Mouse (Mus musculus) embryonic facial prominence, embryonic 11.5 days (tissue): ENCODE measurements around the gene Rpl24. TPM values are rescaled to one million over a fixed set of nuclear protein-coding genes. Genes with fewer than 3 reads are reported as not detected.
A peak's percentile ranks its signal among the peaks of the same experiment; 100 is the strongest.

Experiments
- ATAC-seq: fragments of 200-750 bp; cut with Nextera tagmentation; replicated peaks from 2 replicates; pipeline ENCODE4 v1.8.0; 2017; ENCODE audit warnings: low read depth; ENCODE audit not compliant: insufficient number of reproducible peaks, low FRiP score, low TSS enrichment
- DNase-seq: peaks from one replicate; pipeline ENCODE4 v3.0.0-alpha.2; 2015; ENCODE audit warnings: low spot score
- H3K27ac ChIP-seq: fragments of 300-500 bp; sonication (generic); replicated peaks from 2 replicates; pipeline ENCODE4 v1.5.1; 2014; ENCODE audit warnings: mild to moderate bottlenecking, low read depth, low read length, control low read depth
- H3K27me3 ChIP-seq: fragments of 300-500 bp; sonication (generic); 2 replicates; pipeline ENCODE4 v1.6.1; 2014; ENCODE audit warnings: mild to moderate bottlenecking, low read length, moderate library complexity, mixed read lengths; ENCODE audit not compliant: control insufficient read depth, insufficient read depth
- H3K36me3 ChIP-seq: fragments of 300-500 bp; sonication (generic); replicated peaks from 2 replicates; pipeline ENCODE4 v1.6.1; 2014; ENCODE audit warnings: low read depth, mild to moderate bottlenecking, low read length, moderate library complexity, mixed read lengths; ENCODE audit not compliant: control insufficient read depth, insufficient read depth
- H3K4me1 ChIP-seq: fragments of 300-500 bp; sonication (generic); 2 replicates; pipeline ENCODE4 v1.6.1; 2014; ENCODE audit warnings: low read length, mixed read lengths; ENCODE audit not compliant: control insufficient read depth, insufficient read depth
- H3K4me2 ChIP-seq: fragments of 300-500 bp; sonication (generic); 2 replicates; pipeline ENCODE4 v1.6.1; 2014; ENCODE audit warnings: low read depth, mild to moderate bottlenecking, control low read depth, low read length, moderate library complexity
- H3K4me3 ChIP-seq: fragments of 300-500 bp; sonication (generic); 2 replicates; pipeline ENCODE4 v1.5.1; 2014; ENCODE audit warnings: low read depth, low read length, control low read depth
- H3K9ac ChIP-seq: fragments of 300-500 bp; sonication (generic); replicated peaks from 2 replicates; pipeline ENCODE4 v1.6.1; 2014; ENCODE audit warnings: mild to moderate bottlenecking, control low read depth, low read length
- H3K9me3 ChIP-seq: fragments of 300-500 bp; sonication (generic); replicated peaks from 2 replicates; pipeline ENCODE4 v1.6.1; 2016; ENCODE audit warnings: mild to moderate bottlenecking, low read length, inconsistent platforms, mixed read lengths; ENCODE audit not compliant: control insufficient read depth
- WGBS: fragments of 180-500 bp; shearing (Covaris S2); extraction: QIAGEN DNeasy Blood & Tissue Kit; methylation state at CpG from one replicate; pipeline ENCODE4 v1.1.7; 2014; 5-methylcytosine and 5-hydroxymethylcytosine counted together
- polyA plus RNA-seq: library from polyadenylated mRNA; unstranded; fragments of >200 nt; fragmentation: Nextera tagmentation; extraction: Ambion mirVana; gene quantifications from 2 replicates; pipeline ENCODE4 v1.2.1, GENCODE M21; 2014

Gene Rpl24
- polyA plus RNA-seq, 1 experiment from 2014 or later = 899 TPM

GRCm38 (mm10) chr16:55973431-55974255, 7.6 kb downstream of the Rpl24 start, which contains the start of gene Zbtb11:
Gene Zbtb11, plus strand, starts transcription at chr16:55973883.
- H3K9me3 ChIP-seq = no peaks in the 10 kb centered on the region
- H3K27ac ChIP-seq = peak within 1 kb of the TSS; percentile 82
- under 1% methylated on average over 83 of the region's 86 CpGs for WGBS
- no peaks in the 10 kb centered on the region for H3K27me3 ChIP-seq
- H3K4me2 ChIP-seq = peak within 1 kb of the TSS; percentile 54
- peak; percentile 98 for ATAC-seq
- DNase-seq = peak; percentile 99
- no peaks in the 10 kb centered on the region for H3K4me1 ChIP-seq
- peaks cover 6% of the 10 kb centered on the region for H3K36me3 ChIP-seq
- peak within 1 kb of the TSS; percentile 100 for H3K4me3 ChIP-seq
- H3K9ac ChIP-seq = peak within 1 kb of the TSS; percentile 86

DNA sequence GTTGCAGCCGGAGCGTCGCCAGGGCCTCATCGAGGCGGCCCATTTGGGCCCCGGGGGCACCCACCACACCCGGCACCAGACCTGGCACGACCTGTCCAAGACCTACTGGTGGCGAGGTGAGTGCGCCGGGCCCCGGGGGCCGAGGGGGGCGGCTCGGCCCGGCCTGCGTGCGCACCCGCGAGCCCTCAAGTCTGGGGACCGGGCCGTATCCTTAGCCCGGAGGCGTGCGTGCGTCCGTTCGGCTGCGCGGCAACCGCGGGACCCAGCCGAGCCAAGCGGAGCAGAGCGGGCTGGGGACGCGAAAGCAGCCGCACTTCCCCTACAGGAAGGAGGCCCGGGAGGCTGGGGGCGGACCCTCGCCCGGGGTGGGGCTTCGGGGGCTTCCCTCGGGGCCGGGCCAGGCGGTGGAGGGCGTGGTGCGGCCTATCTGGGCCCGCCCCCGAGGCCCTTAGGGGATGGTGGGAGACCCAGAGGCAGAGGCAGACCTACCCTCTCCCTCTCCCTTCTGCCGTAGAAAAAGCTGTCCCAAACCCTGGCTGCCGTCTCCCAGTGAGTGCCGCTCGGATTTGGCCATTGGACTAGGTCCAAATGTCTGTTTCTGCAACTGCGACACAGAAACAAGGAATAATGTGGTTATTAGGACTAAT, 8.3 kb downstream of the Rpl24 start:
- Histone ChIP-seq H3K27ac (peak overlapping the region; percentile 82), H3K9me3 (no peaks in the 10 kb centered on the region), H3K27me3 (no peaks in the 10 kb centered on the region), H3K9ac (peak overlapping the region; percentile 86), H3K4me3 (peak overlapping the region; percentile 100), H3K4me1 (no peaks in the 10 kb centered on the region), H3K36me3 (peaks cover 6% of the 10 kb centered on the region), H3K4me2 (peak overlapping the region; percentile 54)
- 0% methylated on average over 45 of the region's 55 CpGs for WGBS
- ATAC-seq (peak; percentile 82), DNase-seq (peak; percentile 90)

GRCm38 (mm10) chr16:55974903-55975285, 8.8 kb downstream of the Rpl24 start:
- Histone ChIP-seq H3K9me3 (no peaks in the 10 kb centered on the region), H3K9ac (peak overlapping the region; percentile 86), H3K36me3 (peaks cover 6% of the 10 kb centered on the region), H3K4me3 (peak overlapping the region; percentile 100), H3K27me3 (no peaks in the 10 kb centered on the region), H3K27ac (no peak overlapping the region), H3K4me1 (no peaks in the 10 kb centered on the region), H3K4me2 (peak overlapping the region; percentile 54)
- WGBS = 7% methylated on average over 14 of the region's 14 CpGs
- DNase-seq (peak; percentile 46), ATAC-seq (no peak)

- no peaks in the 10 kb centered on the region for H3K36me3 ChIP-seq
- no peaks in the 10 kb centered on the region for H3K27me3 ChIP-seq
- no peaks in the 10 kb centered on the region for H3K4me1 ChIP-seq
- 90% methylated on average over 3 of the region's 3 CpGs for WGBS
- ATAC-seq = no peak
- no peak overlapping the region for H3K27ac ChIP-seq
- no peak overlapping the region for H3K4me3 ChIP-seq
- no peak overlapping the region for H3K9ac ChIP-seq
- H3K9me3 ChIP-seq = no peaks in the 10 kb centered on the region
- DNase-seq = no peak
- H3K4me2 ChIP-seq = no peak overlapping the region
Observed at GRCm38 (mm10) chr16:55986001-55986400, 19.9 kb downstream of the Rpl24 start.

- Histone ChIP-seq H3K9ac (no peak overlapping the region), H3K4me1 (no peaks in the 10 kb centered on the region), H3K4me3 (no peak overlapping the region), H3K36me3 (no peaks in the 10 kb centered on the region), H3K4me2 (no peak overlapping the region), H3K27ac (no peak overlapping the region), H3K9me3 (no peaks in the 10 kb centered on the region), H3K27me3 (no peaks in the 10 kb centered on the region)
- DNase-seq = no peak
- 94% methylated on average over 4 of the region's 4 CpGs for WGBS
- ATAC-seq = no peak
Observed at GRCm38 (mm10) chr16:55990311-55990710, 24.2 kb downstream of the Rpl24 start.

DNA sequence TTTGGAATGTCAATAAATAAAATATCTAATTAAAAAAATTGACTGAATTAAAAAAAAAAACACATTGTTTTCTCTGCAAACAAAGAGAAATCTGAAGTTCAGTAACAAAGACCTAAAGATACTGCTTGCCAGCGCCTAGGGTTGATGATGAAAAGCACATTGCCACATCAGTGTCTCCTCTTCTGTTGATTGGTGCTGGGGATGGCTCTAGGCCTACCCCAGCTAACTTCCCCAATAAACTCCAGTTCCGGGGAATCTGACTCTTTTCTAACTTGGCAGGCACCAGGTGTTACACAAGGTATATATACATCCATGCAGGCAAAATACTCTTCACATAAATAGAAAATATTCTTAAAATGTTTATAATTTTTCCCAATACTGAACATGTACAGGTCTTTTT, 28.2 kb downstream of the Rpl24 start:
- Histone ChIP-seq H3K36me3 (no peaks in the 10 kb centered on the region), H3K9me3 (no peaks in the 10 kb centered on the region), H3K27ac (no peak overlapping the region), H3K4me1 (no peaks in the 10 kb centered on the region), H3K4me2 (no peak overlapping the region), H3K9ac (no peak overlapping the region), H3K27me3 (no peaks in the 10 kb centered on the region), H3K4me3 (no peak overlapping the region)
- 88% methylated on average over 2 of the region's 2 CpGs for WGBS
- no peak for ATAC-seq
- DNase-seq = no peak

DNA sequence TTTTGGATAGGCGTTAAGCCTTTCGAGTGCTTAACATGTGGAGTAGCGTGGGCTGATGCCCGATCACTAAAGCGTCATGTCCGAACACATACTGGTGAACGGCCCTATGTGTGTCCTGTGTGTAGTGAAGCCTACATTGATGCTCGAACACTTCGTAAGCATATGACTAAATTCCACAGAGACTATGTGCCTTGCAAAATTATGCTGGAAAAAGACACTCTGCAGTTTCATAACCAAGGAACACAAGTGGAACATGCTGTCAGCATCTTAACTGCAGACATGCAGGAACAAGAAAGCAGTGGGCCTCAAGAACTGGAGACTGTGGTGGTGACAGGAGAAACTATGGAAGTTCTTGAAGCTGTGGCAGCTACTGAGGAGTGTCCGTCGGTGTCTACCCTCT, 40.7 kb downstream of the Rpl24 start:
- Histone ChIP-seq H3K36me3 (peaks cover 2% of the 10 kb centered on the region; the same call in 1 of the 2 replicates), H3K4me3 (no peak overlapping the region), H3K4me1 (no peaks in the 10 kb centered on the region), H3K27ac (no peak overlapping the region), H3K9ac (no peak overlapping the region), H3K27me3 (no peaks in the 10 kb centered on the region), H3K4me2 (no peak overlapping the region), H3K9me3 (no peaks in the 10 kb centered on the region)
- DNase-seq (no peak), ATAC-seq (no peak)
- WGBS = 93% methylated on average over 11 of the region's 11 CpGs

DNA sequence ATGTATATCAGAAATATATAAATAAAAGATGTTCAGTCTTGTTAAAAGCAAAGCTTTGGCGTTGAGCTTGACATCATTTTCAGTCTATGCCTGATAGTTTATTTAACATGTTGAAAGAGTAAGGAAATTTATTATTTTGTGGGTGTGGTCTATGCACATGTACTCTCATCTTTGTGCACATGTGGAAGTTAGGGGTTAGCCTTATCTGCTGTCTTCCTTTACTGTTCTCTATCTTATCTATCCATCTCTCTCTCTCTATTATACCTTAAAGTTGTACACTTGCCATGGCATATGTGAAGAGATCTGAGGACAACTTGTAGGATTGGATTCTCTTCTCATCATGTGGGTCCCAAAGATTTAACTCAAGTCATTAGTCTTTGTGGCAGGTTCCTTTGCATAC, 42.8 kb downstream of the Rpl24 start:
- H3K4me2 ChIP-seq = no peak overlapping the region
- no peak overlapping the region for H3K4me3 ChIP-seq
- WGBS = 90% methylated on average over 1 of the region's 1 CpGs
- no peak overlapping the region for H3K27ac ChIP-seq
- ATAC-seq (no peak), DNase-seq (no peak)
- peaks cover 2% of the 10 kb centered on the region; the same call in 1 of the 2 replicates for H3K36me3 ChIP-seq
- H3K9ac ChIP-seq = no peak overlapping the region
- H3K27me3 ChIP-seq = no peaks in the 10 kb centered on the region
- H3K9me3 ChIP-seq = no peaks in the 10 kb centered on the region
- no peaks in the 10 kb centered on the region for H3K4me1 ChIP-seq
